Mouse (Mus musculus): Measurements from ENCODE around the gene Thpo. TPM values are rescaled to one million over a fixed set of nuclear protein-coding genes. Genes with fewer than 3 reads are reported as not detected.

The Thpo gene
- polyA plus RNA-seq, 2 experiments: 2.8 to 3.6 TPM

DNA sequence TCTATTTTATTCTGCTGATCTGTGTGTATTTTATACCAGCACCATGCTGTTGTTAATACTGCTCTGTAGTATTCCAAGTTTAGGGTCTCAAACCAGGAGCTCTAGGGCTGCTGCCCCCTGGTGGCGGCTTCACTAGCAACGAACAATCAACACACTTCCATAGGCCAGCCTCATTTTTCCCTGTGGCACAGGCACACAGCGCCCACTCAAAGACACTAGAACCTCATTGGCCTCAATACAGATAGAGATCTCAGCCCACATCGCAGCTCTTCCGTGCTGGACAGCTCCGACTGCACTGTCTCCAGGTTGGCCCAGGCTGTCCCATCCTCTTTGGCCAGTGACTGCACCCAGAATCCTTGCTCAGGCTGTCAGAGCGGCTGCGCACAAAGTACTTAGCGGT, 30.9 kb upstream of the Thpo start:
- Histone ChIP-seq H3K27ac (no peak overlapping the region), H3K9ac (replicated peaks) (no peak overlapping the region), H3K36me3 (replicated peaks; ENCODE audit: control insufficient read depth, insufficient read depth, low read depth) (no peaks in the 10 kb centered on the region), H3K9me3 (ENCODE audit: control insufficient read depth, low read length) (no peaks in the 10 kb centered on the region), H3K27me3 (ENCODE audit: control insufficient read depth, insufficient read depth, low read length) (no peaks in the 10 kb centered on the region), H3K4me2 (ENCODE audit: low read depth) (no peak overlapping the region), H3K4me3 (ENCODE audit: insufficient read depth in 1 of 2, low read depth in 2 of 2, low read length in 2 of 2) (no peak overlapping the region), H3K4me1 (replicated peaks; ENCODE audit: control insufficient read depth in 2 of 2, insufficient read depth in 2 of 2, low read length in 1 of 2) (no peaks in the 10 kb centered on the region)
- no peak for ATAC-seq (ENCODE audit: insufficient read depth)
- TF ChIP-seq EP300 (IDR thresholded peaks at IDR 0.05; ENCODE audit: low read depth): no peak
- peak; percentile 80 for TF ChIP-seq CTCF (IDR thresholded peaks at IDR 0.05; ENCODE audit: low read depth)
- 38% methylated on average over 9 of the region's 9 CpGs for WGBS (ENCODE audit: insufficient replicate concordance)
- DNase-seq (ENCODE audit: low read depth in 3 of 3, low spot score in 3 of 3): peak; percentile 17 to 28 (median 20)

DNA sequence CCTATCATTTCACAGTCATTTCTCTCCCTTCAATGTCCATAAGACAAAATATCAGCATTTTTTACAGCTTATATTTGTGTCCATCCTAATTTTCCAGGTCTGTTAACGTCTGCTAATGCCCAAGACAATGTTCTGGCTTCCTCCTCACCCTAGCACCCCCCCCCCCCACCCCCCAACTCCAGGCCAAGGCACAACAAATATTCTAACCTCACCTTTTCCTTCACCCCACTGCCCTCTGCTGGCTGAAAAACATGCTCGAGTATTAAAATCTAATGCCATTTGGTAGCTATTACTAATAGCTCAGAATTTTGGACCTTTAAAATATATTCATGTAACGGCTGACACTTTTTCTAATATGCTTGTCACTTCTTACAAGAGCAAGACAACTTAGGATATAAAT, 27.4 kb upstream of the Thpo start:
- Histone ChIP-seq H3K4me1 (replicated peaks; ENCODE audit: control insufficient read depth in 2 of 2, insufficient read depth in 2 of 2, low read length in 1 of 2) (no peaks in the 10 kb centered on the region), H3K4me3 (ENCODE audit: insufficient read depth in 1 of 2, low read depth in 2 of 2, low read length in 2 of 2) (no peak overlapping the region), H3K27ac (no peak overlapping the region), H3K9ac (replicated peaks) (no peak overlapping the region), H3K36me3 (replicated peaks; ENCODE audit: control insufficient read depth, insufficient read depth, low read depth) (no peaks in the 10 kb centered on the region), H3K27me3 (ENCODE audit: control insufficient read depth, insufficient read depth, low read length) (no peaks in the 10 kb centered on the region), H3K4me2 (ENCODE audit: low read depth) (no peak overlapping the region), H3K9me3 (ENCODE audit: control insufficient read depth, low read length) (no peaks in the 10 kb centered on the region)
- TF ChIP-seq EP300 (IDR thresholded peaks at IDR 0.05; ENCODE audit: low read depth) (no peak), CTCF (IDR thresholded peaks at IDR 0.05; ENCODE audit: low read depth) (peak; percentile 41; the same call in 1 of the 2 replicates)
- WGBS (ENCODE audit: insufficient replicate concordance): 7% methylated on average over 3 of the region's 3 CpGs
- DNase-seq (ENCODE audit: low read depth in 3 of 3, low spot score in 3 of 3) (peak in 2 of 3 experiments; percentile 4 to 14), ATAC-seq (ENCODE audit: insufficient read depth) (no peak)

DNA sequence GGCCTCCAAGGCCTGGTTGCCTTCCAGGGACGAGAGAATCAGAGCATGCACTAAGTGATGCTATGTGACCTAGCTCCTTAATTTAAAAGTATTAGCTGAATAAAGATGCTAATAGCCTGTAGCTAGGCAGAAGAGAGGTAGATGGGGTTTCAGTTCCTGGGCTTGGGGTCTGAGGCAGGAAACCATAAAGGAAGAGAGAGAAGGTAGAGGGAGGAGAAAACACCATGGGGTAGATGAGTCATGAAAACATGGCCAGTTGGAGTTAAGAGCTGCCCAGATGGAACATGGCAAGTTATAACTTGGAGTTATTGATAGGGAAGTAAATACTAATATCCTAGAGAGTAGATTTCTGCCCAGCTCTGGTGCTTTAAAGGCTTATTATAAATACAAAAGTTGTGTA, 23.1 kb upstream of the Thpo start:
- no peak overlapping the region for H3K4me2 ChIP-seq (ENCODE audit: low read depth)
- no peak overlapping the region for H3K9ac ChIP-seq (replicated peaks)
- TF ChIP-seq CTCF (IDR thresholded peaks at IDR 0.05; ENCODE audit: low read depth) (no peak), EP300 (IDR thresholded peaks at IDR 0.05; ENCODE audit: low read depth) (no peak)
- WGBS (ENCODE audit: insufficient replicate concordance): 57% methylated on average over 1 of the region's 1 CpGs
- no peak overlapping the region for H3K4me3 ChIP-seq (ENCODE audit: insufficient read depth in 1 of 2, low read depth in 2 of 2, low read length in 2 of 2)
- no peaks in the 10 kb centered on the region for H3K4me1 ChIP-seq (replicated peaks; ENCODE audit: control insufficient read depth in 2 of 2, insufficient read depth in 2 of 2, low read length in 1 of 2)
- no peaks in the 10 kb centered on the region for H3K9me3 ChIP-seq (ENCODE audit: control insufficient read depth, low read length)
- ATAC-seq (ENCODE audit: insufficient read depth) (no peak), DNase-seq (ENCODE audit: low read depth in 3 of 3, low spot score in 3 of 3) (no peak)
- no peak overlapping the region for H3K27ac ChIP-seq
- H3K27me3 ChIP-seq (ENCODE audit: control insufficient read depth, insufficient read depth, low read length): no peaks in the 10 kb centered on the region
- no peaks in the 10 kb centered on the region for H3K36me3 ChIP-seq (replicated peaks; ENCODE audit: control insufficient read depth, insufficient read depth, low read depth)

DNA sequence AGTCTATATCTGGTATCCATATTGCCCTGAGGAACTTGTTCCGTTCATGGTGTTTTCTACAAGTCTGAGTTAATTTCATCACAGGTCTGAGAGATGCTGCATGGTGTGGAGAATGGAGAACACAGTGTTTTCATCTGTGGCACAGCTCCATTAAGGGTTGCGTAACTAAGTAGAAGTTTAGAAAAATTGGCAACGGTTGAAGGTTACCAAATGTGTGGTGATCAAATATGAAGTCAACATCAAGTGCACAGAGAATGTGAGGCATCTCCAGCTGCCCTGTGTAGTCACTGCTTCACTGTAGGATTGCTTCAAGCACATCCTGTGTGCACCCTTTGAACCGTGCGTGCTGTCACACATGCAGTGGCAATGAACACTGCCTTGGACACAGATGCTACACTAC, 21.7 kb upstream of the Thpo start:
- no peaks in the 10 kb centered on the region for H3K4me1 ChIP-seq (replicated peaks; ENCODE audit: control insufficient read depth in 2 of 2, insufficient read depth in 2 of 2, low read length in 1 of 2)
- H3K36me3 ChIP-seq (replicated peaks; ENCODE audit: control insufficient read depth, insufficient read depth, low read depth): no peaks in the 10 kb centered on the region

DNA sequence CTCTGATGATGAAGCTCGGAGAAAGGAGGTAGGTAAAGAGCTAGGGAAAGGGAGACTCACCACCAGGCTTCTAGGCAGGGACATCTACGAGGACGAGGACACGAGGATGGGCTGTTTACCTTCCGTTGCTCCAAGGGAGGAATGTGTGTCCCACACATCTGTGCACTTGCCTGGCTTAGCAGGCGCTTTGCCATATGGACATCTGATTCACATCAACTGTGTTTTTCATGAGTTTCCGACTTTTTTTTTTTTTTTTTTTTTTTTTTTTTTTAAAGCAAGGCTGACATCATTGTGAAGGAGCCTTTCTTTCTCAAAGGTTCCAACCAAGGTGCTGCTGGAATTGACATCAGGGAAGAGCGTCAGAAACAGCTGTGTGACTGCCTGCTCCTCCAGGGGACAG, 16.2 kb upstream of the Thpo start:
- TF ChIP-seq CTCF (IDR thresholded peaks at IDR 0.05; ENCODE audit: low read depth): no peak
- TF ChIP-seq EP300 (IDR thresholded peaks at IDR 0.05; ENCODE audit: low read depth): no peak
- no peaks in the 10 kb centered on the region for H3K27me3 ChIP-seq (ENCODE audit: control insufficient read depth, insufficient read depth, low read length)
- no peak overlapping the region for H3K9ac ChIP-seq (replicated peaks)
- no peak overlapping the region for H3K27ac ChIP-seq
- H3K4me1 ChIP-seq (replicated peaks; ENCODE audit: control insufficient read depth in 2 of 2, insufficient read depth in 2 of 2, low read length in 1 of 2): no peaks in the 10 kb centered on the region
- no peaks in the 10 kb centered on the region for H3K9me3 ChIP-seq (ENCODE audit: control insufficient read depth, low read length)
- no peak for ATAC-seq (ENCODE audit: insufficient read depth)
- H3K36me3 ChIP-seq (replicated peaks; ENCODE audit: control insufficient read depth, insufficient read depth, low read depth): no peaks in the 10 kb centered on the region
- no peak overlapping the region for H3K4me2 ChIP-seq (ENCODE audit: low read depth)
- DNase-seq (ENCODE audit: low read depth in 3 of 3, low spot score in 3 of 3): no peak
- 50% methylated on average over 8 of the region's 8 CpGs for WGBS (ENCODE audit: insufficient replicate concordance)
- no peak overlapping the region for H3K4me3 ChIP-seq (ENCODE audit: insufficient read depth in 1 of 2, low read depth in 2 of 2, low read length in 2 of 2)

More for the DNA sequence above, 21.7 kb upstream of the Thpo start:
- Histone ChIP-seq H3K9me3 (ENCODE audit: control insufficient read depth, low read length) (no peaks in the 10 kb centered on the region), H3K27ac (no peak overlapping the region), H3K27me3 (ENCODE audit: control insufficient read depth, insufficient read depth, low read length) (no peaks in the 10 kb centered on the region), H3K4me3 (ENCODE audit: insufficient read depth in 1 of 2, low read depth in 2 of 2, low read length in 2 of 2) (no peak overlapping the region), H3K4me2 (ENCODE audit: low read depth) (no peak overlapping the region), H3K9ac (replicated peaks) (no peak overlapping the region)
- DNase-seq (ENCODE audit: low read depth in 3 of 3, low spot score in 3 of 3) (no peak), ATAC-seq (ENCODE audit: insufficient read depth) (no peak)
- WGBS (ENCODE audit: insufficient replicate concordance): 76% methylated on average over 5 of the region's 5 CpGs
- TF ChIP-seq CTCF (IDR thresholded peaks at IDR 0.05; ENCODE audit: low read depth): no peak
- no peak for TF ChIP-seq EP300 (IDR thresholded peaks at IDR 0.05; ENCODE audit: low read depth)

Measured in liver, embryonic 14.5 days (tissue).